Mouse (Mus musculus) hindbrain, embryonic 16.5 days (tissue): ENCODE measurements around the gene Fam163b. TPM values are rescaled to one million over a fixed set of nuclear protein-coding genes. Genes with fewer than 3 reads are reported as not detected.

ENCODE experiments used
- polyA plus RNA-seq: library from polyadenylated mRNA; unstranded; fragments of >200 nt; fragmentation: Nextera tagmentation; extraction: Ambion mirVana; gene quantifications from 2 replicates; pipeline ENCODE4 v1.2.1, GENCODE M21; 2015

Gene Fam163b
- polyA plus RNA-seq, 1 experiment from 2014 or later: 10.3 TPM

Other genes starting within 250 kb of the Fam163b start
- gene Surf6, start 239.6 kb downstream of the Fam163b start, polyA plus RNA-seq: 31.1 and 32.2 TPM in 2 replicates
- 119 and 124 TPM in 2 replicates for gene Med22, start 231.8 kb downstream of the Fam163b start, polyA plus RNA-seq
- gene Rpl7a, start 231.7 kb downstream of the Fam163b start, polyA plus RNA-seq: 341 and 368 TPM in 2 replicates
- gene Surf2, start 226.1 kb downstream of the Fam163b start, polyA plus RNA-seq: 55.8 and 57.3 TPM in 2 replicates
- gene Surf1, start 226.0 kb downstream of the Fam163b start, polyA plus RNA-seq: 87.3 and 98.9 TPM in 2 replicates
- 110 and 121 TPM in 2 replicates for gene Surf4, start 208.6 kb downstream of the Fam163b start, polyA plus RNA-seq
- gene Stkld1, start 208.4 kb downstream of the Fam163b start, polyA plus RNA-seq: 0.06 and 0.14 TPM in 2 replicates
- gene Rexo4, start 178.1 kb downstream of the Fam163b start, polyA plus RNA-seq: 39.6 and 41.0 TPM in 2 replicates
- 0.29 TPM in 1 of 2 replicates, not detected in the other for gene Adamts13, start 169.1 kb downstream of the Fam163b start, polyA plus RNA-seq
- gene Cacfd1, start 132.6 kb downstream of the Fam163b start, polyA plus RNA-seq: 103 TPM in 2 replicates
- gene Slc2a6, start 114.5 kb downstream of the Fam163b start, polyA plus RNA-seq: 18.0 and 21.6 TPM in 2 replicates
- 0.21 and 3.5 TPM in 2 replicates for gene Mymk, start 70.3 kb downstream of the Fam163b start, polyA plus RNA-seq
- 9.6 and 11.8 TPM in 2 replicates for gene Adamtsl2, start 63.1 kb downstream of the Fam163b start, polyA plus RNA-seq
- 4.9 and 5.8 TPM in 2 replicates for gene Dbh, start 22.7 kb upstream of the Fam163b start, polyA plus RNA-seq
- 9.1 and 10.2 TPM in 2 replicates for gene Sardh, start 105.8 kb upstream of the Fam163b start, polyA plus RNA-seq